Mouse (Mus musculus) ovary, postnatal 14 days (tissue): ENCODE data around the gene Xrn2.

ENCODE experiments used
- DNase-seq: peaks from one replicate; pipeline ENCODE4 v3.0.0; 2022; ENCODE audit warnings: low spot score

Gene Xrn2

DNA sequence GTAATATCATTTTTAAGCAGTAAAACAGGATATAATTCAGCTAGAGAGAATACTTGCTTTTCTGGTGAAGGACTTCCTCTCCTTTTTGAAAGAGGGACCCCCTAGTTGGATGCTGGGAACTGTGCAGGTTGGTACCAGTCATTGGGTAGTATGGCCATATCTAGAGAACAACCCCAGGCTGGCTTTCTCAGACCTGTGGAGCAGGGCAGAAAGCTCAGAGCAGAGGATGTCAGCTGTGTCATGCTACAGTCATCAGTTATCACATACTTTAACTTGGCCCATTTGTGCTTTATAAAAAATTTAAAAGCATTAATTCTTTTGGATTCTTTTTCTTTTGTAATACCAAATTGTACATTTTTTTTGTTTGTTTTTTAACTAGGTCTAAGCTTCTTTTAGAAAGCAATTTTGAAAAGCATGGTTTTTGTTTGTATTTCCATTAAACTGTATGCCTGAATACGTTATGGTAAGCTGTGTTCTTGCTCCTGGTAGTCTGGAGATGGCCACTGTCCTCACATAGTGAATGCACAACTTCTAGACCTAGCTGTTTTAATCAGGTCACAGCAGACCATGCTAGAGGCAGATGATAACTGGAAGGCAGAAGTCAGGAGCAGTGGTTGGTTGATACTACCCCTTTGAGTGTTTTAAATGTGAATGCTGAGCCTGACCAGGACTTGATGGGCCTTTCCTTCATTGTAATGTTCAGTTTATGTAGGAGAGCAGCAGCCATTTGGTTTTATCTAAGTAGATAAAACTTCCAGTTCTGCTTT lies 54.9 kb downstream of the Xrn2 start:
- no peak for DNase-seq

DNA sequence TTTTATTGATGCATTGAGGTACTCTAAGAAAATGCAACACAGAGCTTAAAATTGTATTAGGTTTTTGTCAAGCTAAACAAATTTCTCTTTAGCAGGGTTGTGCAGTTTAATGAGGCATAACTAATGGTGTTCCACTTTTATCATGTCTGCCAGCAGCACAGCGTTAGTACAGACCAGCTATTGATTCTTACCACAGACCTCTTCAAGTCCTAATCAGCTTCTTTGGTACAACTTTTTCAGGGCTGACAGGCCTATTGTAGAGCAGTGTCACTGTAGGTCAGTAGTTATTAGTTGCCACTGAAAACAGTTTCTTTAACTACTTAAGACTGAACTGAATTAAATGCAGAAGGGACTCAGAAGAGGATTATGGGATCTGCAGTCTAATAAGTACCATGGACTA lies 56.3 kb downstream of the Xrn2 start:
- DNase-seq: no peak

DNA sequence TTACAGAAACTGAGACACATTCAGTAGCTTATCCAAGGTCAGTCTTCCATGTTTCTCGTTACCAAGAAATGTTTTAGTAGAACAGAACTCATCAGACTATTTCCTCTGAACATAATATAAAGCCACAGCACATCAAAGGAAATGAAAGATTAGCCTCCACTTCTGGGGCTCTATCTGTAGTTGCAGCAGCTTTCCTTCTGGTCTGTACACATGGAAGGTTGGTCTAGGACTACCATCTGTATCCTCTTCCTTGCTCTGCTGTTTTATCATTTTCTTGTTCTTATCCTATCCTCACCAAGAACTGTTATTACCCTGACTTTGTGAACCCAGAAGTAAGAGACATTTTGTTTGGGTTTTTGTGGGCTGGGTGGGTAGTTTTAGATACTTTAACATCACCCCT lies 57.5 kb downstream of the Xrn2 start:
- DNase-seq: no peak

DNA sequence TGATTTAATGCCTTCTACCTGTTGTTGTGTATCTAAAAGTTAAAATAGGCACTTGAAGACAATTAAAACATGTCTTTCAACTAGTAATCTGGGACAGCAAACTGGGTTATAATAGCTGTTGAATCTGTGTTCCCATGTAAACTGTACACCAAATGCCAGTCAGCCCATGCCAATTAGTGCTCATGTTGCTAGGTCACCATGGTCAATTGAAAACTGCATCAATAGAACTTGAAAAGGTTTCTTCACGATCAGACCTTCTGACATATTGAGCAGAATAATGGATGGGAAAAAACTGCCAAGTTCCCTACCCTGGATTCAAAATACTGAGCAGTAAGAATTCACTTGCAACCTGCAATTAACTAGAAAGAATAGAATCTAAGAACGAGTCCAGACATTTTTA lies 61.2 kb downstream of the Xrn2 start:
- no peak for DNase-seq

DNA sequence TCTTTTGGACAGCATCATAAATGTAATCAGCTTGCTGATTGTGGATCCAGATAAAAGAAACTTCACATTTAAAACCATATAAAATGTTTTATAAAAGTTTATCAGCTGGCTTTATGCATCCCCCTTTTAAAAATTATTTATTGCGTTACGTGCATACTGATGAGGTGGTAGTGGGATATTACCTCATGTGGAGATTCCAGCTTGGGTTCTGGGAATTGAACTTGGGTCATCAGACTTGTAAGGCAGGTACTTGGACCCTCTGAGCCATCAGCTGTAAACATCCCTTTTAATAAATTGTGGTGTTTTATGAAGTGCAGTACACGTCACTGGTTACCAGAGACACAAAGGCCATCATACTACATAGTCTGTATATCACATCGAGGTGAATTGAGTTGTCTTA lies 61.6 kb downstream of the Xrn2 start:
- no peak for DNase-seq

DNA sequence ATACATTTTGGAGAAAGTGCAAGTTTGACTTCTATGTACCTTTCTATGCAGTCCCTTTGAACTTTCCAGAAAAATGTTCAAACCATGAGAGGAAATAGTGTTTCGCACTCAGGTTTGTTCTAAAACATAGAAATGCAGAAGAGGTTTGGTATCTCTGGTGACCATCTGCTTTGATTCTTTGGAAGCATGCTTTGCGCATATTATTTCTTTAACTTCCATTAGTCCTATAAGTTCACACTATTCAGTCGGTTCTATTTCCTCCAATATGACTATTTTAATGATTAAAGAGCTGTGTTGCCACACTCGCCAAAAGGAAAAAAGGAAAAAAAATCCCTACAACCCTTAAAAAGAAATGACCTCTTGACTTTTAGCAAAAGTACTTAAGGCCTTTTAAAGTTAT lies 69.6 kb downstream of the Xrn2 start:
- DNase-seq: no peak

DNA sequence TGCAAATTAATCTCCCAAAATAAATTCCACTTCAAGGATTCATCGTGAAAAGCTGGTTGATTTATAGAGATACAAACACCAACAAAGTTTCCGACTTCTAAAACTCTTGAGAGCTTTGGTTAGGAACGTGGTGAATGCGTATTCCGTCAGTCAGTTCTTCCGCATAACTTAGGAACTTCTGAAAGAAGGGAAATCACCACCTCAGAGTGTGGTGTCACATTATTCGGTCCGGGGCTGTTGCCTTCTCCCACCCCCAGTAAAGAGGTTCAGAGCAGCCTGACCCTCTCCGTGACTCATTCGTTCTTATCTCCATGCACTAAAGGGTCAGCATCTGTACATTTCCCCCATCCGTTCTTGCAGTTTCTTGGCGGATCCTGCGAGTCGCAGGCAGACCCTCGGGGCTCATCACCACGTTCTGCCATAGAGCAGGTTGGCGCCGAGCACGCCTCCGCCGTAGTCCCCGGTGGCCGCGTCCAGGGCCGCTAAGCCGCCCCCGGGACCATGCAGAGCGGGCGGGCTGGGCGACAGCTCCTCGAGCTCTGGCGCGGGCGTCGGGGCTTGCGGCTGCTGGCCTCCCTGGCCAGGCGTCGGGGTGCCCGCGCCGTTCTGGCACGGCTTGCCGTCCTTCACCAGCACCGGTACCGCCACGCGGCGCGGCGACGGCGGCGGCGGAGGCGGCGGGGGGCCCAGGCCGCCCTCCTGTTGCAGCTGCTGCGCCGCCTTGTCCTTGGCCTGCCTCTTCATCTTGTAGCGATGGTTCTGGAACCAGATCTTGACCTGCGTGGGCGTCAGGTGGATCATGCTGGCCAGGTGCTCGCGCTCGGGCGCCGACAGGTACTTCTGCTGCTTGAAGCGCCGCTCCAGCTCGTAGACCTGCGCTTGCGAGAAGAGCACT lies 70.9 kb downstream of the Xrn2 start:
- DNase-seq: peak; percentile 9

DNA sequence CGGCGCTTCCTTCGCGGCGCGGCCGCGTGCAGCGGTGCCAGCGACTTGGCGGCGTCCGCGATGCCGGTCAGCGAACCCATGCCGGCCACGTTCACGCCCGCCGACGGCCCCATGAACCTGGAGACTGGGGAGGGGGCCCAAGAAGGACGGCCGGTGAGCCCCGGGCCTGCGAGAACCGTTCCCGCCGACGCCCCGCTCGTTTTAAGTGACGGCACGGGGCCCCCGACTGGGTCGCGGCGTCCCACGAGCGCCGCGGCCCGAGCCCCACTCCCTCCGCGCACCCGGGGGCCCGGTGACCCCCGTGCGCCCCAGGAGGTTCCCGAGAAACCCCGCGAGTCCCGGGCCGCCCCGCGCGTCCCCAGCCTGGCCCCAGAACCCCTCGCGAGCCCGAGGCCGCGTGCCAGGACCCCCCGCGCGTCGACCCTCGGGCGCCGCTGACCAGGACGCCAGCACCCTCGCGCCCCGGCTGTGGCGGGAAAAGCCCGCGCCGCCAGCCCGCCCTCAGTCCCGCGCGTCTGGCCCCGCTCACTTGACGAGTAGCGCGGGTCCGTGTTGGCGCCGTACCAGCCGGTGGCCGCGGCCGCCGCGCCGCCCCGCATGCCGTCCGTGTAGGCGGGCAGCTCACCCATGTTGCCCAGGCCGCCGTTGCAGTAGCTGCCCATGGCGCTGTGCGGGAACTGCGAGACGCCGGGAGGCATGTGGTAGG lies 71.7 kb downstream of the Xrn2 start:
- no peak for DNase-seq

DNA sequence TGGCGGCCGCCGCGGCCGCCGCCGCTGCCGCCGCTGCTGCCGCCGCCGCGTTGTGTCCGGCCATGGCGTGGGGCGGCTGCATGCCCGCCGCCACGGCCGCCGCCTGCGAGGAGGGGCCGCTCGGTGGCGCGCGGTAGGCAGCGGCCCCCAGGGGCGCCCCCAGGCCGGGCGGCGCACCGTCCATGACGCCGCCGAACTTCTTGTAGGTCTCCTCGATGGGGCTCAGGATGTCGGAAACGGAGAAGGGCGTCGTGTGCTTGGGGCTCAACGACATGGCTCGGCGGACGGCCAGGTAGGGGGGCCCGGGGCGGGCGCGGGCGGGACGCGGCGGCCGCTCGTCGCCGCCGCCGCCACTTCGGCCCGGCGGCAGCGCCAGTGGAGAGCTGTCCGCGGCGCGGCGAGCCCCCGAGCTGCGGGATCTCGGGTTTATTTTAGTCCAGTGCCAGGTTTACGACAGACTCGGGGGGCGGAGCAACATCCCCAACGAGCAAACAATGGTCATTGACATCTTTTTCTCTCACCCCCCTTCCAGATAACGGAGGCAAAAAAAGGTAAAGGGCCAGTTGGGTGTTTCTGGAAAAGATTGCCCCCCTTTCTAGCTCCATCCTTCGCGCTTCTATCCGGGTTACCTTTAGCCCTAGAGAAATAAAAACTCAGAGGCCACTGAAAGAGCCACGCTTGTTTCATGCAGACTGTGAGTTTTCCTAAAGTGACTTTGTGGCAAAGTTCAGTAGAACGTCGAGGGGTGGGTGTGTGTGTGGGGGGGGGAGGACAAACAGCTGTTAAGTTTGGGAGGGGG lies 72.5 kb downstream of the Xrn2 start, which contains the start of gene Nkx2-4:
Gene Nkx2-4 (minus strand): TSS at position 374 of the 799 bp plus-strand sequence.
- no peak for DNase-seq

DNA sequence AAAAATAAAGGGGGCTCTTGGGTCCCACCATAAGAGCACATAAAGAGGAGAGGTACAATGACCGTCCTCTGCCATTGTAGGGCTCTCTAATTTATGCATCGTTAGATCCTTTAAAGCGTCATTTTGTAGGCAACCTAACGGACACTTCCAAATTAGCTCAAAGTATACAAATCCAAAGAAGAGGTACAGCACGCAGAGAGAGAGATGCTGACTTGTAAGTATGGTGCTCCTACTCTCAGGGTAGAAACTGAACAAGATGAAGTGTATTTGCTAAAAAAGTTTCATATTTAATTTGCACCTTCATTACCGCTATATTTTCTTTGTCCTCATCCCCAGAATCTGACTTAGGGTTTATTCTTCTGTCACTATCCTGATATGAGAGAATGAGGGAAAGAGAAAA lies 73.1 kb downstream of the Xrn2 start:
- no peak for DNase-seq

DNA sequence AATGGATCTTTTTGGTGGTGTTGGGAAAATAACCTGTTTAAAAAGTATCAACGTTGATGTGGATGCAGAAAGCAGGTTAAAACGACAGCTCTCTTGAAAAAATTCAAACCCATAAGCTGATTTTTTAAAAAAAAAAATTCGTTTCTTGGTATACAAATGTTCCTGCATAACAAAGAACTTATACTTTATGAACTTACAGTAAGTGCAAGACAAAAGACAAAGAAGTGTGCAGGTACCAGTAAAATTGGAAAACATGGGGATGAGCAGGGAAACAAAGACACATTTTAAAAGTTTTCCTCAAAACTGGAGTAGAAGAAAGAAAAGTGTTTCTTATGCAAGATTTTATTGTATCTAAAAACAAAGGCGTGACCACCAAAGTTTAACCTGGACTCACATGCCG lies 73.6 kb downstream of the Xrn2 start:
- DNase-seq: no peak

DNA sequence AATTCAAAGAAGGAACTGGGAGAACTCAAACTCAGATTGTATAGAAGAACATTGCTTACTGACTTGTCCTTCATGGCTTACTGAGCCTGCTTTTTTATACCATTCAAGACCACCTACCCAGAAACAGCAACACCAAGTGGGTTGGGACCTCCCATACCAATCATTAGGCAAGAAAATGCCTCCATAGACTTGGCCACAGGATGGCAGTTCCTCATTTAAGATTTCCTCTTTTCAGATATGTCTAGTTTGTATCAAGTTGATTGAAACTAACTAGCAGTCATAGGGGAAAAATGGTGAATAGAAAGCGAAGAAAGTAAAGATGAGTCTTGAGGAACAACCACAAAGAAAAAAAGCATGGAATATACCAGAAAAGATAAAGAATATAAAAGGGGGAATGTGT lies 106.9 kb downstream of the Xrn2 start:
- DNase-seq: no peak

DNA sequence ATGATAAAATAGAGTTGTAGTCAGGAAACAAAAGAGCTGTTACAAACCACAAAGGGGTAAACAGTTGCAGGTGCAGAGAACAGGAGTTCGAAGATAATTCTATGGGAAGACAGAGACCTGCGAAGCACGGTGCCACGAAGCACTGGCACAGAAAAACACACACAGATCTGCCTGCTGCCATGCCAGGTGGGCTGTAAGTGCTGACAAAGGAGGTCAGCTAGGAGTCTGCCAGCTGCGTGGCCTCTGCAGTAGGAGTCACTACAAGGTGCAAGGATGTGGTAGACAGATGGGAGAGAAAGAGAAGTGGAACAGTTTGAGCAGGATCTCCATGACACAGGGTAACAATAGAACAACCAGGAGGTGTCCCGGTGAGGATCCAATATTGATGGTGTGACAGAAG lies 114.6 kb downstream of the Xrn2 start:
- DNase-seq: no peak
